Mouse (Mus musculus) bone marrow macrophage, adult 2 months (primary cell): ENCODE measurements around the gene Spi1.

Source experiments
- CTCF ChIP-seq: IDR thresholded peaks from 2 replicates; pipeline ENCODE4 v1.5.1; 2012; ENCODE audit warnings: low read depth, mild to moderate bottlenecking, low read length, moderate library complexity
- POLR2A ChIP-seq: IDR thresholded peaks from 2 replicates; pipeline ENCODE4 v1.6.1; 2012; ENCODE audit warnings: mild to moderate bottlenecking, low read depth, low read length, borderline replicate concordance

- TF ChIP-seq CTCF (no peak), POLR2A (no peak)
These were observed 35.5 kb downstream of the Spi1 start, which contains the start of gene Mybpc3 for GRCm38 (mm10) chr2:91117585-91118275.
